Mouse (Mus musculus) urinary bladder, postnatal 36 days (tissue): ENCODE data around the gene Myg1.

ENCODE experiments used
- DNase-seq, 2 experiments: peaks; one replicate each; pipeline ENCODE4 v3.0.0; 2022; ENCODE audit warnings: low spot score in 2 of 2, mixed read lengths in 1 of 2

Myg1 gene

GRCm38 (mm10) chr15:102344490-102344889, 13.0 kb downstream of the Myg1 start:
- DNase-seq = no peak

- no peak for DNase-seq
Observed at GRCm38 (mm10) chr15:102346444-102346843, 14.9 kb downstream of the Myg1 start.

GRCm38 (mm10) chr15:102350138-102350941, 18.8 kb downstream of the Myg1 start, which contains the start of gene Aaas:
Gene Aaas (minus strand): TSS chr15:102350771.
- DNase-seq = peak; percentile 91 to 95

GRCm38 (mm10) chr15:102350942-102351291, 19.4 kb downstream of the Myg1 start:
- no peak for DNase-seq

- no peak for DNase-seq
Observed at GRCm38 (mm10) chr15:102352177-102352576, 20.7 kb downstream of the Myg1 start.

- DNase-seq = no peak
Observed at GRCm38 (mm10) chr15:102353986-102354385, 22.5 kb downstream of the Myg1 start.

GRCm38 (mm10) chr15:102355134-102355870, 23.8 kb downstream of the Myg1 start:
- peak in 1 of 2 experiments; percentile 28 for DNase-seq

GRCm38 (mm10) chr15:102355871-102356441, 24.4 kb downstream of the Myg1 start:
- no peak for DNase-seq

GRCm38 (mm10) chr15:102356501-102357325, 25.2 kb downstream of the Myg1 start:
- DNase-seq = no peak

- no peak for DNase-seq
Observed at GRCm38 (mm10) chr15:102358126-102358525, 26.6 kb downstream of the Myg1 start.

GRCm38 (mm10) chr15:102358834-102359233, 27.3 kb downstream of the Myg1 start:
- no peak for DNase-seq

- no peak for DNase-seq
Observed at GRCm38 (mm10) chr15:102362648-102363047, 31.1 kb downstream of the Myg1 start.

- no peak for DNase-seq
Observed at GRCm38 (mm10) chr15:102364678-102365077, 33.2 kb downstream of the Myg1 start.

GRCm38 (mm10) chr15:102366238-102366637, 34.7 kb downstream of the Myg1 start:
- no peak for DNase-seq

GRCm38 (mm10) chr15:102366733-102367344, 35.3 kb downstream of the Myg1 start, which contains the start of gene Sp7:
Gene Sp7 (minus strand): TSS chr15:102367182.
- DNase-seq = no peak

- DNase-seq = no peak
Observed at GRCm38 (mm10) chr15:102369972-102370371, 38.5 kb downstream of the Myg1 start.

- DNase-seq = no peak
Observed at GRCm38 (mm10) chr15:102370727-102371126, 39.2 kb downstream of the Myg1 start.

- peak; percentile 39 to 44 for DNase-seq
Observed at GRCm38 (mm10) chr15:102376453-102377162, 45.1 kb downstream of the Myg1 start.

- DNase-seq = peak; percentile 84 to 87
Observed at GRCm38 (mm10) chr15:102377163-102377543, 45.6 kb downstream of the Myg1 start.

- DNase-seq = peak in 1 of 2 experiments; percentile 51
Observed at GRCm38 (mm10) chr15:102377810-102378262, 46.3 kb downstream of the Myg1 start.
